Mouse (Mus musculus): ENCODE results near the gene Catsperd.

GRCm38 (mm10) chr17:56668384-56669144 lies 40.6 kb downstream of the Catsperd start:
- TF ChIP-seq GATA1 (IDR thresholded peaks at IDR 0.05; ENCODE audit: low read length) (no peak), TAL1 (IDR thresholded peaks at IDR 0.05; ENCODE audit: low read length) (no peak)

Measured in erythroblast, embryonic 14.5 days (primary cell).